Mouse (Mus musculus) Muller cell, postnatal 12 days (primary cell): ENCODE results near the gene Thra.

Experiments used
- DNase-seq: peaks from one replicate; pipeline ENCODE4 v3.0.0-alpha.2; 2015; ENCODE audit errors: inconsistent ontology term

Gene Thra

GRCm38 (mm10) chr11:98765421-98766309 lies 25.2 kb downstream of the Thra start:
- DNase-seq, result no peak

GRCm38 (mm10) chr11:98766346-98766745 lies 25.9 kb downstream of the Thra start:
- no peak for DNase-seq

- no peak for DNase-seq
Measured at GRCm38 (mm10) chr11:98766816-98767215, 26.4 kb downstream of the Thra start.

GRCm38 (mm10) chr11:98767276-98767675 lies 26.8 kb downstream of the Thra start:
- DNase-seq, result peak; percentile 84

GRCm38 (mm10) chr11:98767713-98768112 lies 27.3 kb downstream of the Thra start:
- DNase-seq, result no peak

- DNase-seq, result peak; percentile 54
Measured at GRCm38 (mm10) chr11:98768127-98769006, 27.9 kb downstream of the Thra start.

DNA sequence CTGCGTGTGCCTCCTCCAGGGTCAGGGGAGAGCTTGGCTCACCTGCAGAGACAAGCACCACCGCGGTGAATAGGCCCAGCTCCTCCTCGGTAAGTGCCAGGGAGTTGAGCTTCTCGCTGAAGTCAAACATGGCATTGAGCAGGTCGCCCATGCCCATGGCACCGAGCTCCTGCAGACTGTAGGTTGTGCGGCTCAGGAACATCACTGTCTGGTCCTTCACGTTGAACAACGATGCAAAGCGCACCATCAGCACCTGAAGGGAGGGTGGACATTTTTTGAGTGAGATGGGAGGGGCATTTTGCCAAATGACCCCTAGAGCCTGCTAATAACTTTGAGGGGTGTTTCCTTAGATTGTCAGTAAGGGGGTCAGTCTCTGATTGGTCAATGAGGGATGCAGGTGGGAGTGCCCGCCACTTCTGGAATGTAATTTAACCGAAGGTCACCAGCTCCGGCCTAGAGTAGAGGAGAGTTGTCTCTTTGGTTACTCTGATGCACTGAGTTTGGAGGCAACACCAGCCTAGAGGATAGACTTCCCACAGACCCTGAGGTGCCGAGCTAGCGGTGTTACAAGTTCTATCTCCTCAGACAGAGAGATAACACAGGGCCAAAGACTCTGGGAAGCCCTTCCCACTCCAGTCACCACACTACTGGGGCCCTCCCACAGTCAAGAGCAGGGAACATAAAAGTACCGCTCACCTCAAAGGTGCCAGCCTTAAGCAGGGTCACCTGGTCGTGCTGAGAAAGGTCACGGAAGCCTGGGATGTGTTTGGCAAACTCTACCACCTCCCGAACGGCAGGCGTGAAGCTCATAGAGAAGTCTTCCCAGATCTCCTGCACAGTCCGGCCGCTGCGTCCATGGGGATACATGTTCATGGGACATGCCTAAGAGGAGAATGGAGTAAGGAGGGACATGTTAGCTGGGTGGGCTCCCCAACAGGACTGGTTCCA lies 28.8 kb downstream of the Thra start:
- no peak for DNase-seq

GRCm38 (mm10) chr11:98770096-98770975 lies 29.9 kb downstream of the Thra start:
- DNase-seq, result no peak

GRCm38 (mm10) chr11:98771131-98771530 lies 30.7 kb downstream of the Thra start:
- DNase-seq, result no peak

DNA sequence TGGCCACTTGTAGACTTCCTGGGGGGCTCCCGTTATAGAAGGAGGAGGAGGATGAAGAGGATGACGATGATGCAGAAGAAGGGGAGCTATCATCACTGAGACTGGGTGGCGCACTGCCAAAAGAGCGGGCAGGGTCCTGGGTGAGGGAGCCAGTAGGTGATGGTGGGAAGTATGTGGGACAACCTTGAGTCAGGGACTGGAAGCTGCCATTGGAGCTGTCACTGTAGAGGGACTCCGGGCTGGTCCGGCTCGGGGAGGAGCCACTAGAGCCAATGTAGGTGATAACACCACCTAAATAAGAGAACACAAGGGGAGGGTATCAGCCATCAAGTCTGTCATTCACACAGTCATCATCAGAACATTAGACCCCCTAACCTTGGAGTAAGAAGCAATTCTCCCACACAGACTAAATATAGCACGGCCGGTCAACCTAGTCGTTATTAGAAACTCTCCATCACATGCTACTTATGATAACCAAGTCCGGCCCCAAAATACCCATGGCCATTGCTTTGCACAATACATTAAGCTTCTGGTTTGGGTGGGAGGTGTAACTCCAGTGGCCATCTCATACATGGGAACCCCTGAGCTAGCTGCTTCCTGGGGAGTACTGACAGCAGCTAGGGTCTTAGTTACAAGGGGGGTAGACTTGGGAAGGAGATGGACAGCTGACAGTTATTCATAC lies 31.5 kb downstream of the Thra start:
- DNase-seq, result no peak

GRCm38 (mm10) chr11:98772667-98773171 lies 32.3 kb downstream of the Thra start:
- peak; percentile 92 for DNase-seq

- DNase-seq, result peak; percentile 100
Measured at GRCm38 (mm10) chr11:98773635-98774295, 33.3 kb downstream of the Thra start.

DNA sequence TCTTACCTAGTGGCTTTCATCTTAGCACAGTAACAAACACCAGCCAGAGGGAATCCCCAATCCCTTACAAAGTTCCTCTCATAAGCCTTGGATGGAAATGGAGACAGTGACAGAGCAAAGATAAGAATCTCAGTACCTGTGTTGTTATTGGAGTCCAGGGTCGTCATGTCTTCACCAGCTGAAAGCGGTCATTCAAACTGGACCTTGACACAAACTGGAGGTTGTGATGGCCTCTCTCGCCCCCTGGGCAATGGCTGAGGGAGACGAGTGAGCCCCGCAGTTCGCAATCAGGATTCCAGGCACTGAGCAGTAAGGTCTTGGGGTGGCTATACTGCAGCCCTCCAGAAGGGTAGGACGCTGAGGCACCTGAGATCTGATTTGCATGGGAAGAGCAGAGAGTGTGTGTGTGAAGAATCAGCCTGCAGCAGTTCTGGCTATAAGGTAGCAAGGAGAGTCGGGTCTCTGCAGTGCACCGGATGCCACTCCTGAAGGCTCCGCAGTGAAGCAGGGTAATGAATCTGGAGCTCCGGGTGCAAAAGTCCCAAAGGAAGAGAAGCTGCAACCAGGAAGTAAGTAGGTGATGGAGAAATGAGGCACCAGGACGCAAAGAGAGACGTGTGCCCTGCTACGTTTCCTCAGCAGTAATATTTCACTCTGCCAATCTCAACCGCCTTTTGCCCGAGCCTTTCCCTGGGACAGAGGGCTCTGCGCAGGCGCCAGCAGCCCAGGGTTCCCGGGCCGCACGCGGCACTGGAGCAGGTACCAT lies 34.3 kb downstream of the Thra start, which contains the start of gene Nr1d1:
Gene Nr1d1, minus strand, starts transcription at position 752 of the 766 bp plus-strand sequence.
- no peak for DNase-seq

DNA sequence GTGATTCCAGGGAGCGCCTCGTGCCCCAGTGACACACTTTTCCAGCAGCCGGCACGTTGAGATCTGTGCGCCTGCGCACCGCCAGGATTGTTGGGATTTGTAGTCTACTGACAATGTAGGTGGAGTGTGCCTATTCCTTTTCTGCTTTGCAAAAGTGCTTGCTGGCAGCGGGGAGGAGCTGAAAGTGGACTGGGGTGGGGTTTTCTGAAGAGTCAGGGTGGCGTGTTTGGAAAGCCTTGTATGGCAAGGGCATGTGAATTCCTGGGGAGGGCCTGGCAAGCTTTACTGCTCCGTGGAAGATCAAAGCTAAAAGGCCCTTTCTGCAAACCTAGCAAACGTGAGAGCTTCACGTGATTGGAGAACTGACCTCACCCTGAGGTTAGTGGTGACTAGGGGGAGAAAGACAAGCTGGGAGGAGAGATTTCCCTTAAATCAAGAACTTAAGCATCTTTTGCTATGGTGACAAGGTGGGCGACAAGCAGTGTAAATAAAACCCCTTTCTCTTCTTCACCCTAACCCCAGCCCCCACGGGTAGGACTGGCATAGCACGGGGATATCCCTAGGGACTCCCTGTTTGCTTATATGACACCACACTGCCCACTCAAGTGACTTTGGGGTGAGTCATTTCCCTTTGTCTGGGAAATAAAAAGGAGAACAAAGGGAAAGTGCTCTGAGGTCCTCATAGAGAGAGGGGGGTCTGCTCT lies 35.1 kb downstream of the Thra start:
- peak; percentile 99 for DNase-seq

DNA sequence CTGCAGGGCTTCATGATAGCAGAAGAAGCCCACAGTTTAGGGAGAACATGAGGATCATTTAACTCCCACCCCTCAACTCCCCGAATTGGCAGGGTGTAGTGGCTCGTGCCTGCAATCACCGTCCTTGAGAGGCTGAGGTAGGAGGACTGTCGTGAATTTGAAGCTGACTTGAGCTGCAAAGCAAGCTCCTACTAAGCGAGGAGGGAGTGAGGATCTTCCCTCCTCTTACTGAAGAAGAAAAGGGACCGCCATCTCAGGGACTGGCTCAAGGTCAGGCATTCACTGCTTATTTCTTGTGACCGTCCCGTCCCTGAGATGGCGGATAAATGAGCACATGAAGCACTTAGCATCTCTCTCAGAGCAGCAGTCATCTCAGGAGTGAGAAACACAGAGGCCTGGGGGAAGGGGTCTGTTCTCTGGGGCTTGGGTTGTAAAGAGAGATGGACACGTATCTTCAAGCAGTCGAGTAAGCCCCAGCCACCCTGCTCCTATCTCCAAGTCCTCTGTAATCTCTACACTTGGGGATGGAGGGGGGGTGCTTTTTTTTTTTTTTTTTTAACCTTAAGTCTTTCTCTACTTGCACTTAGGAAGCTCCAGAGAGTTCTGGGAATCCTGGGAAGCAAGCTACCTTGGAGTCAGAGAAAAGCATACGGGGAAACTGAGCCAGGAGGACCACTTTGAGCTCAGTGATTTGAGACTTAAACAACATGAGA lies 35.8 kb downstream of the Thra start:
- no peak for DNase-seq

DNA sequence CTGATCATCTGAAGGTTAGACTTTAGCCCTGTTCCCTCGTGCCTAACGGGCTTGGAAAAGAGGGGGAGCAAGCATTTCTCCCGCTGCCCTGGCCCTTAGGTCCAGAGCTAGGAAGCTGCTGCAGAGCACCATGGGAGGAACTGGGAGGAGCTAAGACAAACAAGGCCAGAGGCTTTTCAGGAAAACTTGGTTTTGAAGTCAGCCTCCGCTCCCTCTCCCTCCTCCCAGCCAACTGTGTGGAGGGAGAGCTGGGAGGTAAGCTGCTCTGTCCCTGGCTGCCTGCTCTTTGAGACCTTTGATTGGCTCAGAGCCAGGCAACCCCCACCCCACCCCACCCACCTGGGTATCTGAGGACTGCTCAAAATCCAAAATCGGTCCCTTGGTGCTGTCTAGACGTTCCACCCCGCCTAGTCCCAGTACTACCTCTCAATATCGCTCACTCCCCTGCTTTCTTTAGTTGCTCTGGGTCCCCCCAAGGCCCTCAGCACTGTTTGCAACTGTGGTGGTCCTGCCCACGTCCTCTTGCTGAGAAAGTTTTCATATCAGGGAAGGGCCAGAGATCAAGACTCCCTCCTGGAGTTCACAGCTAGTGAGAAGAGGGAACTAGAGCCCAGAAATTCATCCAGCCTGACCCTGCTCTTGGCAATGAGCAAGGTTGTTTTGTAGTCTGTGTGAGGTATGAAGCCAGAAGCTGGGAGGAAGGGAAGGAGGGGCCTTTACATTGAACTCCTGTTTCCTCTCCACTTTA lies 36.6 kb downstream of the Thra start:
- DNase-seq, result no peak
